Mouse (Mus musculus): Measurements from ENCODE around the gene Greb1. TPM values are rescaled to one million over a fixed set of nuclear protein-coding genes. Genes with fewer than 3 reads are reported as not detected.

Greb1 gene
- polyA plus RNA-seq, 1 experiment from 2014 or later = 4.3 TPM

DNA sequence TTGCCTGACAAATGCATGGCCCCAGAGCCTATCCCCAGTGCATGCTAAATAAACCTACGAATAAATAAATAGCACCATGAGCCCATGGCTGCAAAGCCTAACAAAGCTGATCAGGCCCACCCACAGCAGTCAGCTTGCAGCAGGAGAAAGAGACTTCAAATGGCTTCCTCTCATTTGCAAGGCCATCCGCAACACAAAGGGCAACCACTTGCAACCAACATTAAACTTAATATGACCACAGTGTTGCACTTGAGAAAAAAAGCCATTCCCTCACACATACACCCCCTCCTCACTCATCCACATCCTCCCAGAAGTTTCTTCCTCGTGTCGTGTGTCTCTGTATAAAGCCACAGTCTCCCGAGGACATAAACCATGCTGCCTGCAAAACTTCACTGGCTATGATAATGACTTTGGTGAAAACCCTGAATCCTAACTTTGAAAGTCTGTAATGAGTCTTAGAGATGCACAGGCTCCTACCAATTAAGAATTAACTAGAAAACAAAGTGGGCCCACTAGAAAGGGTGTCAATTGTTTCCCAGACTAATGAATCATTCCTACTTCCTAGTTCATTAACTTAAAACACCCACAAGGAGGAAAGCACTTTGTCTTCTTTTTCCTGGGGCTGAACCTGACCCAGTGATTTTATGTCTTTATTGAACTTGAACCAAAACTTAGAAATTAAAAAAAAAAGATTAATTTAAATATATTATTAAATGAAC, 2.7 kb upstream of the Greb1 start:
- H3K9me3 ChIP-seq (replicated peaks) = no peaks in the 10 kb centered on the region
- peaks cover 42% of the 10 kb centered on the region for H3K27me3 ChIP-seq
- peaks cover 50% of the 10 kb centered on the region for H3K4me1 ChIP-seq
- WGBS = 22% methylated on average over 5 of the region's 5 CpGs
- no peaks in the 10 kb centered on the region for H3K36me3 ChIP-seq
- ATAC-seq (replicated peaks; ENCODE audit: low FRiP score) = peak; percentile 27; the same call in 1 of the 2 replicates
- H3K4me2 ChIP-seq = no peak overlapping the region
- no peak overlapping the region for H3K4me3 ChIP-seq (replicated peaks)
- peak overlapping the region; percentile 18; the same call in 1 of the 2 replicates for H3K27ac ChIP-seq
- no peak overlapping the region for H3K9ac ChIP-seq

DNA sequence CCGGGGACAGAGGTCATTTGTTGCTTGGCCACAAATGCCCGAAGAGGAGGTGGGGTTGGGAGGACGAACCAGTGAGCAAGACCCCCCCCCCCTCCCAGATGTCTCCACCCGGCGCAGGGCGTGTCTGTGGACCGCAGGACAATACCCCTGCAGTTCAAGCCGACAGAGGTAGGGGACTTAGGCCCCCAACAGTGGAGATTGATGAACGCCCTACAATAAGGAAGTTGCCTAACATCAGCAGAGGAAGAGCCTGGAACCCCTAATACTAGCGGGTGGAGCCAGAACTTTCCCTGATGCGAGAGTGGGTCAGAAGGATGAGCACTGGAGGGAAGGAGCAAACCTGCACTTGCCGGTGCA, 251 bp upstream of the Greb1 start:
- peaks cover 50% of the 10 kb centered on the region for H3K4me1 ChIP-seq
- peak overlapping the region; percentile 98 for H3K4me2 ChIP-seq
- no peaks in the 10 kb centered on the region for H3K9me3 ChIP-seq (replicated peaks)
- peak overlapping the region; percentile 52 for H3K9ac ChIP-seq
- no peaks in the 10 kb centered on the region for H3K36me3 ChIP-seq
- H3K27me3 ChIP-seq = peaks cover 21% of the 10 kb centered on the region
- peak overlapping the region; percentile 58 for H3K4me3 ChIP-seq (replicated peaks)
- no peak overlapping the region for H3K27ac ChIP-seq
- WGBS = 2% methylated on average over 12 of the region's 12 CpGs
- ATAC-seq (replicated peaks; ENCODE audit: low FRiP score) = peak; percentile 61

DNA sequence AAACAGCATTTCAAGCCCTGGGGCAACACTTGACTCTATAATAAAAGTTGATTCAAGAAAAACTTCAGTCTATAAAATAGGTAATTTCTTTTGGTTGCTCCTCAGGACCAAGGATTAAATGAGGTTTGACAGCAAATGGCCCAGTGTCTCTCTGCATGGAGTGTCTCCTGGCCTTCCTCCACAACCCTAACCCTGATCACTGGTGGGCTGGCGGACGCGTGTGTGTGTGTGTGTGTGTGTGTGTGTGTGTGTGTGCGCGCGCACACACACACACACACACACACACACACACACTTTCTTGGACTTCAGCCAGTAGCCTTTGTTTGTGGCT, 793 bp downstream of the Greb1 start:
- Histone ChIP-seq H3K4me2 (peak overlapping the region; percentile 98), H3K4me1 (peaks cover 49% of the 10 kb centered on the region), H3K9me3 (replicated peaks) (no peaks in the 10 kb centered on the region), H3K36me3 (no peaks in the 10 kb centered on the region), H3K4me3 (replicated peaks) (peak overlapping the region; percentile 58), H3K27ac (no peak overlapping the region), H3K9ac (peak overlapping the region; percentile 52), H3K27me3 (peaks cover 17% of the 10 kb centered on the region; the same call in 1 of the 2 replicates)
- 12% methylated on average over 6 of the region's 6 CpGs for WGBS
- ATAC-seq (replicated peaks; ENCODE audit: low FRiP score) = no peak

DNA sequence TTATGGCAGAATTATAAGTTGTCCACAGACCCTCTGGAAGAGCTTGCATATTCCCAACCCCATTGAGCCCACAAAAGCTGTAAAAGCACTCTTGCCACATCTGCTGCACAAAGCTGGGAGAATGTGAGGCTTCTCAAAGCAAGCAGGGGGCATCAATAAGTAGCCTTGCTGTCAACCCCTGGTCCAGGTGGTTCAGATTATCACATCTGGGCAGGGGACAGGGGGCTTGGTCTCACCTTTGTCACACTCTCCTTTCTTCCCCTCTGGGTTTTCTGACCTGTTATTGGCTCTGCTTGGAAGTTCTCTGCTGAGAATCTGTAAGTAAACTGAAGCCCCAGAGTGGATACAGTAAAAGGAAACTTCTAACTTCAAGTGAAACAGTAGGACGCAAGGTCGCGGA, 1.8 kb downstream of the Greb1 start:
- H3K4me1 ChIP-seq = peaks cover 40% of the 10 kb centered on the region
- 0 out of 2 replicates have a peak, but pooled peaks cover 12% of the 10 kb centered on the region for H3K27me3 ChIP-seq
- ATAC-seq (replicated peaks; ENCODE audit: low FRiP score) = no peak
- H3K9ac ChIP-seq = no peak overlapping the region
- no peaks in the 10 kb centered on the region for H3K36me3 ChIP-seq
- H3K27ac ChIP-seq = no peak overlapping the region
- H3K4me3 ChIP-seq (replicated peaks) = peak overlapping the region; percentile 58
- H3K4me2 ChIP-seq = peak overlapping the region; percentile 98
- no peaks in the 10 kb centered on the region for H3K9me3 ChIP-seq (replicated peaks)
- WGBS = 30% methylated on average over 3 of the region's 3 CpGs

DNA sequence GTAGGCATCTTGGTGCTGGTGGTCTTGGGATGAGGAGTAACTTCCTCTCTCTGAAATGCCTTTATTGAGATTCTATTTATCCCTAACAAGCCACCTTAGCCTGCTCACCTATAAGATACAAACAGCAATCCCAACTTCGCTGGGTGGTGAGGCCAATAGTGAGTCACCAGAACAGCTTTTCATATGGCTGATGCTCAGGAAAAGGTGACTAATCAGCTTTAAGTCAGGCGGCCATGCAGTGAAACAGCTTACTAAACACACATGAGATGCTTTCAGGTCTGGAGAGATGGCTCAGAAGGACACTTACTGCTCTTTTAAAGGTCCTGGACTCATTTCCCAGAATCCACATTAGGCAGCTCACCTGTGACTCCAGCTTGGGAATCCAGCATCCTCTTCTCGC, 4.9 kb downstream of the Greb1 start:
- peaks cover 21% of the 10 kb centered on the region for H3K4me1 ChIP-seq
- H3K9ac ChIP-seq = no peak overlapping the region
- H3K4me3 ChIP-seq (replicated peaks) = no peak overlapping the region
- WGBS = 79% methylated on average over 3 of the region's 3 CpGs
- no peaks in the 10 kb centered on the region for H3K9me3 ChIP-seq (replicated peaks)
- H3K27me3 ChIP-seq = 0 out of 2 replicates have a peak, but pooled peaks cover 6% of the 10 kb centered on the region
- no peak overlapping the region for H3K27ac ChIP-seq
- no peak overlapping the region for H3K4me2 ChIP-seq
- H3K36me3 ChIP-seq = no peaks in the 10 kb centered on the region
- ATAC-seq (replicated peaks; ENCODE audit: low FRiP score) = no peak

DNA sequence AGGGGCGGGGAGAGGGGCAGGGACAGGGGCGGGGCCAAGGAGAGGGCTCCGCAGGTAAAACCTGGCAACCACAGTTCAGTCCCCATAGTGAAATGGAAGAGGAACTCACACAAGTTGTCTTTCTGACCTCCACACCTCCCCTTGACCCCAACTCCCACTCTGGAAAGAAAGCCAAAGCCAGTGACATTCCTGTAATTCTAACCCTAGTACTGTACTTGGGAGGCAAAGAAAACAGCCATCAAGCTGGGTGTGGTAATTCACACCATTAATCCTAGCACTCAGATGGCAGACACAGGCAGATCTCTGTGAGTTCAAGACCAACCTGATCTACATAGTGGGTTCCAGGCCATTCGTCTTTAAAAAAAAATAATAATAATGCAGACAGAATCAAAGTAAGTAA, 7.3 kb downstream of the Greb1 start:
- no peak for ATAC-seq (replicated peaks; ENCODE audit: low FRiP score)
- no peak overlapping the region for H3K27ac ChIP-seq

DNA sequence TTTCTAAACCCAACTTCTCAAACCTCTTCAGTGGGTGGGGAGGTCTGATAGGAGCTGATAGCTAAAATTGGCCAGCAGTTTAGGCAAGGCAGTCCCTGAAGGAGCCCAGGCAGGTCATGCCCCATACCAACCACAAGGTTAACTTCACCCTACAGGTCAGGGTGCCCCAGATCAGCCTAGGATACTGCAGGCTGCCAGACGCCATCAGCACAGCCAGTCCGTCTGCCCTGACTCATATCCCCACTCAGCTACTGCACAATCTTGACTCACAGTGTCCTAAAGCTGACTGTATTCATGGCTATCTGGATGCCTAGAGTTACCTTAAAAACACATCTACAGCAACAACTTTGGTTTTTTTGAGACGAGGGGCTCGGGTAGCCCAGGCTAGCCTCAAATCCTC, 10.2 kb downstream of the Greb1 start:
- H3K9ac ChIP-seq = no peak overlapping the region
- H3K9me3 ChIP-seq (replicated peaks) = no peaks in the 10 kb centered on the region
- no peak for ATAC-seq (replicated peaks; ENCODE audit: low FRiP score)
- H3K27ac ChIP-seq = no peak overlapping the region
- WGBS = 58% methylated on average over 4 of the region's 4 CpGs
- H3K4me2 ChIP-seq = no peak overlapping the region
- no peaks in the 10 kb centered on the region for H3K27me3 ChIP-seq
- H3K4me3 ChIP-seq (replicated peaks) = no peak overlapping the region
- H3K4me1 ChIP-seq = no peaks in the 10 kb centered on the region
- no peaks in the 10 kb centered on the region for H3K36me3 ChIP-seq

More for the DNA sequence above, 7.3 kb downstream of the Greb1 start:
- no peak overlapping the region for H3K4me2 ChIP-seq
- H3K27me3 ChIP-seq = no peaks in the 10 kb centered on the region
- no peaks in the 10 kb centered on the region for H3K9me3 ChIP-seq (replicated peaks)
- WGBS = 87% methylated on average over 4 of the region's 4 CpGs
- H3K36me3 ChIP-seq = no peaks in the 10 kb centered on the region
- no peaks in the 10 kb centered on the region for H3K4me1 ChIP-seq
- H3K4me3 ChIP-seq (replicated peaks) = no peak overlapping the region
- no peak overlapping the region for H3K9ac ChIP-seq

DNA sequence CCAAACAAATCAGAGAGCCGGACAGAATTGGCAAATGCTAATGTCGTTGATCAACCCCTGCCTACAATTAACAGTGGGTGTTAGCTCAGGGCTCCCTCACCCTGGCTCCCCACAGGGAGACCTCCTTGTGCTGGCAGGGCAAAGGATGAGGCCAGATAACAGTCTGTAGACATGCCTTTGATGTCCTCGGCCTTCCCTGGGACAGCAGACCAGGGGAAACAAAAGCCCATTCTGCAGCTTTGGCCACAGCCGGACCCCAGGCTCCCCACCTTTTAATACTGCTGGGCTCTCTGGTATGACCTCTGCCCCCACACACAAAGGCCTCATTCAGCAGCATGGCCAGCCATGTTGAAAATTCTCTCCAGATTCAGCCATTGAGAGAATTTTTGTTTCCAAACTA, 10.9 kb downstream of the Greb1 start:
- no peak overlapping the region for H3K4me3 ChIP-seq (replicated peaks)
- no peak for ATAC-seq (replicated peaks; ENCODE audit: low FRiP score)
- H3K27me3 ChIP-seq = no peaks in the 10 kb centered on the region
- 29% methylated on average over 4 of the region's 4 CpGs for WGBS
- H3K36me3 ChIP-seq = no peaks in the 10 kb centered on the region
- H3K4me1 ChIP-seq = no peaks in the 10 kb centered on the region
- H3K27ac ChIP-seq = no peak overlapping the region
- H3K4me2 ChIP-seq = no peak overlapping the region
- no peaks in the 10 kb centered on the region for H3K9me3 ChIP-seq (replicated peaks)
- no peak overlapping the region for H3K9ac ChIP-seq

DNA sequence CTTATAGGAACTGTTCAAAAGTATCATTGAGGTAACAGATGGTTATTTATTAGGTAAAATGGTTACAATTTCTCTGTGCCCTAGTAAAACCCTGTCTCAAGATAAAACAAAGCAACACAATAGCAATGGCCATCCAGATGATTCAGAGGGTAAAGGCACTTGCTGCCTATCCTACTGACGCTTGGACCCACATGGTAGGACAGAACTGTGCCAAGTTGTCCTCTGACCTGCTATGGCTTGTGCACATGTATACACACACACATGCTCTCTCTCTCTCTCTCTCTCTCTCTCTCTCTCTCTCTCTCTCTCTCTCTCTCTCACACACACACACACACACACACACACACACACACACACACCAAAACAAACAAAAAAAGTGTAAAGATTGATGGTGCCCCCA, 11.5 kb downstream of the Greb1 start:
- no peaks in the 10 kb centered on the region for H3K9me3 ChIP-seq (replicated peaks)
- no peaks in the 10 kb centered on the region for H3K4me1 ChIP-seq
- no peak overlapping the region for H3K4me3 ChIP-seq (replicated peaks)
- H3K27me3 ChIP-seq = no peaks in the 10 kb centered on the region
- H3K27ac ChIP-seq = no peak overlapping the region
- H3K4me2 ChIP-seq = no peak overlapping the region
- WGBS = 73% methylated on average over 1 of the region's 1 CpGs
- no peak for ATAC-seq (replicated peaks; ENCODE audit: low FRiP score)
- H3K9ac ChIP-seq = no peak overlapping the region
- H3K36me3 ChIP-seq = no peaks in the 10 kb centered on the region

DNA sequence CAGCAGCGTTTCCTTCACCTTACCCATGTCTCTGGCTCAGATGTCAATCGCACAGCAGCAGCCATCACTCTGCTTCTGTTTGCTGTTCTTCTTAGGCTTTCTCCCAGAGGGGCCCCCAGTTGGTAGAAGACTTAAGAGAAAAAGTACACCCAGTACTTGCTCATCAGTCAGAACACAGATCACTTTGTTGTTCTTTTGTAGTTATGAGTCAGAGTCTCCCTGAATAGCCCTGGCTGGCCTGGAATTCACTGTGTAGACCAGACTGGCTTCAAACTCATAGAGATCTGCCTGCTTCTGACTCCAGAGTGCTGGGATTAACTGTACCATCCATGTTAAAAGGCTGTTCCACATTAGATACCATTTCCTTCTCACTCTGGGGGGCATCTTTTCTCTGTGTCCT, 12.1 kb downstream of the Greb1 start:
- WGBS = 77% methylated on average over 2 of the region's 2 CpGs
- ATAC-seq (replicated peaks; ENCODE audit: low FRiP score) = no peak

DNA sequence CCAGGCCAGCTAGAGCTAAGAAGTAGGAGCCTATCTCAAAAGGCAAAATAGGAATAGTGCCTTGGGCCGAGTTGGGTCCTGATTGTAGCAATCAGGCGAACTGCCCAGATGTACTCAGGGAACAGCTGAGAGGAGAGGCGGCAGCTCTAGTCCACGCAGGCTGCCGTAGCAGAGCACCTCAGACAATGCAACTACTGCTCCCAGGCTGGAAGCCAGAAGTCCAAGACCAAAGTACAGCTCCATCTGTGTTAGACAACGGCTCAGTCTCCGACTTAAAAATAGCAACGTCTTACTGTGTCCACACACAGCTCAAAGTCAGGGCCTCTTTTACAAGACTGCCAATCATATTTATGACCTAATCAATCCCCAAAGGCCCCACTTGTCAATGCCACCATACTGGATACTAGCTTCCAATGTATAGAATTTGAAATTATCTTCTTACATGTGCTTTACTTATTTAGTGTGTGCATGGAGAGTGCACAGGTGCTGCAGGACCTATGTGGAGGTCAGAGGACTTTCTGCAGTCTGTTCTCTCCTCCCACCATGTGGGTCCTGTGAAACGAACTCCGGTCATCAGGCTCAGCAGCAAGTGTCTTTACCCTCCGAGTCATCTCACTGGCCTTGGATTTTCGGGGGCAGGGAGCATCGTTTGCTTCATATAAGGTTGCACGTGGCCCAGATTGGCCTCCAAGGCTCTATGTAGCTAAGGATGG, 19.5 kb downstream of the Greb1 start:
- WGBS = 70% methylated on average over 14 of the region's 14 CpGs
- no peak overlapping the region for H3K27ac ChIP-seq
- H3K4me2 ChIP-seq = no peak overlapping the region
- peaks cover 9% of the 10 kb centered on the region for H3K4me1 ChIP-seq
- H3K36me3 ChIP-seq = no peaks in the 10 kb centered on the region
- no peak for ATAC-seq (replicated peaks; ENCODE audit: low FRiP score)
- no peak overlapping the region for H3K9ac ChIP-seq
- no peaks in the 10 kb centered on the region for H3K27me3 ChIP-seq
- no peak overlapping the region for H3K4me3 ChIP-seq (replicated peaks)
- no peaks in the 10 kb centered on the region for H3K9me3 ChIP-seq (replicated peaks)

More for the DNA sequence above, 12.1 kb downstream of the Greb1 start:
- Histone ChIP-seq H3K4me1 (no peaks in the 10 kb centered on the region), H3K36me3 (no peaks in the 10 kb centered on the region), H3K4me2 (no peak overlapping the region), H3K27me3 (no peaks in the 10 kb centered on the region), H3K4me3 (replicated peaks) (no peak overlapping the region), H3K27ac (no peak overlapping the region), H3K9me3 (replicated peaks) (no peaks in the 10 kb centered on the region), H3K9ac (no peak overlapping the region)

DNA sequence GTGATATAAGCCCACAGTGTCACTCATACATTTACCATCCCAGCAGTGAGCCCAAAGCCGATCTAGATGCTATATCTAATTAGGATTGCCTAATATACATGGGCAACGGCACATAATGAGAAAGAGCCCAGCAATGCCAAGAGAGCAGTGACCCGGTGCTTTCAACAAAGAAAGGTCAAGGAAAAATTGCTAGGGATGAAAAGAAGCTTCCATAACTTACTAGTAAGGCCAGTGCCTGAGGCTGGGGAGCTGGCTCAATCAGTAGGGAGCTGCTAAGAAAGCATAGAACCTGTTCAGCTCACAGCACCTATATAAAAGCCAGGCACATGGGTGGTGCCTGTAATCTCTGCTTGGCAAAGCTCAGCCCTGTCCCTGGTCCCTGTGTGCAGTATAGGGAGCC, 20.4 kb downstream of the Greb1 start:
- Histone ChIP-seq H3K9me3 (replicated peaks) (no peaks in the 10 kb centered on the region), H3K36me3 (no peaks in the 10 kb centered on the region), H3K4me1 (peaks cover 9% of the 10 kb centered on the region), H3K27ac (no peak overlapping the region), H3K27me3 (no peaks in the 10 kb centered on the region), H3K4me3 (replicated peaks) (no peak overlapping the region), H3K4me2 (no peak overlapping the region), H3K9ac (no peak overlapping the region)
- 76% methylated on average over 3 of the region's 3 CpGs for WGBS
- ATAC-seq (replicated peaks; ENCODE audit: low FRiP score) = no peak

Data from kidney, embryonic 15.5 days (tissue).